In genomic region chr1:43465957-43466624, GRCm38 (mm10) we compare ENCODE assay signal across 17 mouse cellular contexts. TPM values are rescaled to one million over a fixed set of nuclear protein-coding genes. Genes with fewer than 3 reads are reported as not detected.
DNase-seq lines count a peak whose midpoint lies in the region; ATAC-seq and TF ChIP-seq lines count a peak whose summit lies in the region.
"Had no signal": no experiment of that assay in that cellular context is flagged by ENCODE, and none has a peak within 500 bp of the region (broad histone marks: within the 10 kb centered on the region; RNA-seq: fewer than 3 reads in every experiment).

No protein-coding gene starts in this region.

- ATAC-seq in intestine, embryonic 14.5 days (replicated peaks; ENCODE audit: low FRiP score, low TSS enrichment, low read depth) = 0 out of 2 replicates have a peak, but pooled peaks have one; percentile 28
- ATAC-seq: forebrain, embryonic 14.5 days; hindbrain, embryonic 16.5 days had no signal

- H3K9ac ChIP-seq in intestine, embryonic 14.5 days (ENCODE audit: low read length) = no peak overlapping the region
- H3K9ac ChIP-seq: kidney, embryonic 15.5 days; lung, embryonic 15.5 days had no signal

- peaks cover 6% of the 10 kb centered on the region; the same call in 1 of the 2 replicates for H3K36me3 ChIP-seq in thymus, adult 2 months (ENCODE audit: control insufficient read depth, insufficient read depth, low read length)
- no peaks in the 10 kb centered on the region for H3K36me3 ChIP-seq in intestine, embryonic 14.5 days (ENCODE audit: control insufficient read depth, insufficient read depth, low read length)
- H3K36me3 ChIP-seq in midbrain, embryonic 10.5 days = peaks cover 6% of the 10 kb centered on the region; the same call in 1 of the 2 replicates

- H3K27ac ChIP-seq in gastrocnemius, adult 2 months = peak overlapping the region; percentile 84
- H3K27ac ChIP-seq in thymus, adult 2 months (ENCODE audit: control insufficient read depth, insufficient read depth, low read length) = peak overlapping the region; percentile 49
- H3K27ac ChIP-seq in intestine, embryonic 14.5 days (ENCODE audit: low read depth) = no peak overlapping the region
- no peak overlapping the region for H3K27ac ChIP-seq in midbrain, embryonic 10.5 days (replicated peaks)
- H3K27ac ChIP-seq: kidney, embryonic 15.5 days; lung, embryonic 15.5 days had no signal

- TF ChIP-seq POLR2A in thymus, adult 2 months (IDR thresholded peaks at IDR 0.05; ENCODE audit: control insufficient read depth, extremely low read depth, insufficient read depth, low read length, poor library complexity) = no peak

- TF ChIP-seq CTCF in gastrocnemius, adult 2 months (IDR thresholded peaks at IDR 0.05) = no peak
- no peak for TF ChIP-seq CTCF in thymus, adult 2 months (IDR thresholded peaks at IDR 0.05; ENCODE audit: borderline replicate concordance, control insufficient read depth, extremely low read depth, insufficient read depth, low read length, poor library complexity)

- H3K4me3 ChIP-seq in gastrocnemius, adult 2 months = no peak overlapping the region
- no peak overlapping the region for H3K4me3 ChIP-seq in thymus, adult 2 months (ENCODE audit: control insufficient read depth, insufficient read depth, low read length)
- no peak overlapping the region for H3K4me3 ChIP-seq in intestine, embryonic 14.5 days (ENCODE audit: low read depth, low read length)
- H3K4me3 ChIP-seq in midbrain, embryonic 10.5 days = no peak overlapping the region
- H3K4me3 ChIP-seq: kidney, embryonic 15.5 days; lung, embryonic 15.5 days had no signal

- intact Hi-C loops in gastrocnemius, adult 2 months (cut with DNase I) = no loop called here
- intact Hi-C loops in gastrocnemius, postnatal 14 days (cut with DNase I; ENCODE audit: low total_unique reads) = loop anchor here (10.0 kb wide), 1 partner anchor 59 kb away; no protein-coding TSS in a partner anchor

- WGBS in thymus, adult 2 months = 71% methylated on average over 9 of the region's 9 CpGs
- 60% methylated on average over 9 of the region's 9 CpGs for WGBS in intestine, embryonic 14.5 days
- WGBS in midbrain, embryonic 10.5 days = 87% methylated on average over 9 of the region's 9 CpGs

- H3K4me1 ChIP-seq in thymus, adult 2 months (replicated peaks; ENCODE audit: control insufficient read depth, insufficient read depth, low read length) = peaks cover 60% of the 10 kb centered on the region
- peaks cover 48% of the 10 kb centered on the region for H3K4me1 ChIP-seq in intestine, embryonic 14.5 days (replicated peaks; ENCODE audit: control insufficient read depth, insufficient read depth, low read length)
- H3K4me1 ChIP-seq in midbrain, embryonic 10.5 days = 0 out of 2 replicates have a peak, but pooled peaks cover under 1% of the 10 kb centered on the region

- DNase-seq in gastrocnemius, adult 2 months = no peak
- no peak for DNase-seq in gastrocnemius, postnatal 14 days
- no peak for DNase-seq in thymus, adult 2 months
- DNase-seq in thymus, adult 18-20 months = no peak
- DNase-seq in intestine, embryonic 14.5 days (ENCODE audit: low spot score) = no peak
- DNase-seq in urinary bladder, postnatal 4 days (ENCODE audit: low spot score in 2 of 2) = no peak
- no peak for DNase-seq in spleen, adult 12 weeks (ENCODE audit: low spot score)
- no peak for DNase-seq in midbrain, embryonic 10.5 days (ENCODE audit: low spot score)
- DNase-seq: adrenal gland, postnatal 14 days; cerebellum, adult 9-10 months; heart, postnatal 14 days; liver; right cerebral cortex, adult 18-20 months had no signal

- no peaks in the 10 kb centered on the region for H3K27me3 ChIP-seq in thymus, adult 2 months (ENCODE audit: control insufficient read depth, insufficient read depth, low read length)
- no peaks in the 10 kb centered on the region for H3K27me3 ChIP-seq in intestine, embryonic 14.5 days (replicated peaks; ENCODE audit: control insufficient read depth, insufficient read depth, low read length)
- H3K27me3 ChIP-seq in midbrain, embryonic 10.5 days (ENCODE audit: low read depth, poor library complexity, severe bottlenecking) = no peaks in the 10 kb centered on the region
- H3K27me3 ChIP-seq: kidney, embryonic 15.5 days; lung, embryonic 15.5 days had no signal

- no peak overlapping the region for H3K4me2 ChIP-seq in intestine, embryonic 14.5 days (ENCODE audit: low read length)
- H3K4me2 ChIP-seq: kidney, embryonic 15.5 days; lung, embryonic 15.5 days had no signal

- H3K9me3 ChIP-seq in intestine, embryonic 14.5 days (ENCODE audit: control insufficient read depth, low read length) = no peaks in the 10 kb centered on the region
- H3K9me3 ChIP-seq in midbrain, embryonic 10.5 days (replicated peaks) = no peaks in the 10 kb centered on the region
- H3K9me3 ChIP-seq: kidney, embryonic 15.5 days; lung, embryonic 15.5 days had no signal

RNA-seq across cellular contexts. Expression of gene Nck2, which starts 21.7 kb away (rescaled TPM):
- 10 to 100 TPM; 18.0 to 18.6 TPM for total RNA-seq in gastrocnemius, adult 2 months (2021)
- 10 to 100 TPM; 18.6 to 24.1 TPM for total RNA-seq in gastrocnemius, postnatal 14 days (2021)
- 106 and 122 TPM in 2 replicates for polyA plus RNA-seq in thymus, adult 2 months (2012; rRNA removed)
- polyA plus RNA-seq in intestine, embryonic 14.5 days (2014; fragmentation: Nextera tagmentation; extraction: Ambion mirVana) = 38.1 and 38.3 TPM in 2 replicates
- polyA plus RNA-seq in midbrain, embryonic 10.5 days (2016; fragmentation: Nextera tagmentation; extraction: Ambion mirVana) = 35.0 and 36.8 TPM in 2 replicates

Comparison
In these comparisons a context has a peak if more than half of its experiments do, and no peak if none do; other contexts are left out.
1. H3K27ac ChIP-seq: peak in gastrocnemius, adult 2 months (single experiment) and thymus, adult 2 months (single experiment); none in intestine, embryonic 14.5 days (single experiment) and midbrain, embryonic 10.5 days (single experiment).